Mouse (Mus musculus) mouse embryonic stem cell (cell line): ENCODE data around the gene Gjc3.

ENCODE experiments used
- in situ Hi-C, 2 experiments: fragments of 300-500 bp; cut with MboI; formaldehyde crosslinking; loops; 1 replicate in 1 of 2; 3 replicates in 1 of 2; pipeline ENCODE4 v1.14.3; 2019 to 2020; ENCODE audit warnings: low sequenced_read_pairs in 2 of 2, low pct_unique_long_range_greater_than_20kb in 1 of 2, mixed read lengths in 1 of 2; ENCODE audit not compliant: unreplicated experiment in 1 of 2

The Gjc3 gene

GRCm38 (mm10) chr5:137922171-137922570 is 40.7 kb downstream of the Gjc3 start:
- in situ Hi-C loops, result no loop called here

GRCm38 (mm10) chr5:137921532-137921931 is 41.4 kb downstream of the Gjc3 start, which contains the start of gene Cyp3a13:
TSS of gene Cyp3a13 (minus strand) at chr5:137921619.
- in situ Hi-C loops, result no loop called here

- in situ Hi-C loops, result no loop called here
These were observed 47.3 kb downstream of the Gjc3 start for GRCm38 (mm10) chr5:137915550-137915949.

- in situ Hi-C loops, result no loop called here
These were observed 48.4 kb downstream of the Gjc3 start for GRCm38 (mm10) chr5:137914508-137914907.

GRCm38 (mm10) chr5:137909564-137910262 is 53.2 kb downstream of the Gjc3 start:
- in situ Hi-C loops, result no loop called here
